Mouse (Mus musculus) midbrain, postnatal 0 days (tissue): Measurements from ENCODE around the gene Brd7. TPM values are rescaled to one million over a fixed set of nuclear protein-coding genes. Genes with fewer than 3 reads are reported as not detected.

Experiments used
- ATAC-seq: fragments of 200-750 bp; cut with Nextera tagmentation; 2 replicates; pipeline ENCODE4 v1.8.0; 2017; ENCODE audit warnings: moderate number of reproducible peaks, mild to moderate bottlenecking, moderate TSS enrichment, moderate library complexity; ENCODE audit not compliant: low FRiP score
- DNase-seq: peaks from one replicate; pipeline ENCODE4 v3.0.0-alpha.2; 2015; ENCODE audit warnings: low spot score
- H3K27ac ChIP-seq: fragments of 300-500 bp; sonication (generic); 2 replicates; pipeline ENCODE4 v1.5.1; 2014; ENCODE audit warnings: low read depth, mild to moderate bottlenecking, low read length, mixed read lengths
- H3K27me3 ChIP-seq: fragments of 300-500 bp; sonication (generic); 2 replicates; pipeline ENCODE4 v1.6.1; 2014; ENCODE audit warnings: low read length, control low read depth, mixed read lengths; ENCODE audit not compliant: insufficient read depth
- H3K36me3 ChIP-seq: fragments of 300-500 bp; sonication (generic); 2 replicates; pipeline ENCODE4 v1.6.1; 2014; ENCODE audit warnings: low read length, control low read depth, mixed read lengths; ENCODE audit not compliant: insufficient read depth
- H3K4me1 ChIP-seq: fragments of 300-500 bp; sonication (generic); 2 replicates; pipeline ENCODE4 v1.6.1; 2014; ENCODE audit warnings: mild to moderate bottlenecking, control low read depth, antibody characterized with exemption, low read length, mixed read lengths; ENCODE audit not compliant: insufficient read depth
- H3K4me2 ChIP-seq: fragments of 300-500 bp; sonication (generic); 2 replicates; pipeline ENCODE4 v1.6.1; 2014; ENCODE audit warnings: low read depth, mild to moderate bottlenecking, low read length, mixed read lengths; ENCODE audit not compliant: poor library complexity, severe bottlenecking
- H3K4me3 ChIP-seq: fragments of 300-500 bp; sonication (generic); 2 replicates; pipeline ENCODE4 v1.5.1; 2014; ENCODE audit warnings: low read depth, mild to moderate bottlenecking, low read length, moderate library complexity
- H3K9ac ChIP-seq: fragments of 300-500 bp; sonication (generic); replicated peaks from 2 replicates; pipeline ENCODE4 v1.6.1; 2014; ENCODE audit warnings: mild to moderate bottlenecking, low read length, moderate library complexity, mixed read lengths; ENCODE audit not compliant: poor library complexity, severe bottlenecking
- H3K9me3 ChIP-seq: fragments of 300-500 bp; sonication (generic); 2 replicates; pipeline ENCODE4 v1.6.1; 2016; ENCODE audit warnings: low read length, control low read depth
- CTCF ChIP-seq: IDR thresholded peaks from 2 replicates; pipeline ENCODE4 v1.5.1; 2016; ENCODE audit warnings: antibody characterized with exemption, mild to moderate bottlenecking
- WGBS: fragments of 180-500 bp; shearing (Covaris S2); extraction: QIAGEN DNeasy Blood & Tissue Kit; methylation state at CpG from one replicate; pipeline ENCODE4 v1.1.7; 2014; 5-methylcytosine and 5-hydroxymethylcytosine counted together
- polyA plus RNA-seq: library from polyadenylated mRNA; unstranded; fragments of >200 nt; fragmentation: Nextera tagmentation; extraction: Ambion mirVana; gene quantifications from 2 replicates; pipeline ENCODE4 v1.2.1, GENCODE M21; 2015
- total RNA-seq: library from RNA; depleted of rRNA; stranded (reverse); fragments of >200 nt; gene quantifications from 2 replicates; pipeline ENCODE4 v1.2.3, GENCODE M21; 2014

Brd7 gene
- total and polyA plus RNA-seq, 2 experiments from 2014 or later: 29.7 to 60.7 TPM

DNA sequence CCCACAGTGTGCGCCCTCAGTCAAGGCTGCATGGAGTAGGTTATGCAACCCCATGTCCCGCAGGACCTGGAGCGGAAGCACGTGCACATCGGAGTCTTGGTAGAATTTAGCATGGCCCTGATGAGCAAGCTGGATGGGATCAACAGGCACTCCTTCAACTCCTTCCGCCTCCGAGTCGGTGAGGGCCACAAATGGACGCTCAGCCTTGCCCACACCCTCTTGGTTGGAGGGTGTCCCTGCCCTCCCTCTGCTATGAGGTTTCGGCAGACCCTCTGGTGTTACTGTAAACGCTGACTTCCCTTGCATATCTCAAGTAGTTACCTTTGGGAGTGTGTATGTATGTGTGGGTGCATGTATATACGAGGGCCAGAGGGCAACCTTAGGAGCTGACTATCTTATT is 35.7 kb downstream of the Brd7 start:
- no peak for DNase-seq
- WGBS: 98% methylated on average over 12 of the region's 12 CpGs
- Histone ChIP-seq H3K27me3 (no peaks in the 10 kb centered on the region), H3K9ac (no peak overlapping the region), H3K4me3 (no peak overlapping the region), H3K9me3 (no peaks in the 10 kb centered on the region), H3K36me3 (peaks cover 31% of the 10 kb centered on the region), H3K27ac (no peak overlapping the region), H3K4me1 (no peaks in the 10 kb centered on the region), H3K4me2 (no peak overlapping the region)
- no peak for ATAC-seq
- no peak for TF ChIP-seq CTCF

DNA sequence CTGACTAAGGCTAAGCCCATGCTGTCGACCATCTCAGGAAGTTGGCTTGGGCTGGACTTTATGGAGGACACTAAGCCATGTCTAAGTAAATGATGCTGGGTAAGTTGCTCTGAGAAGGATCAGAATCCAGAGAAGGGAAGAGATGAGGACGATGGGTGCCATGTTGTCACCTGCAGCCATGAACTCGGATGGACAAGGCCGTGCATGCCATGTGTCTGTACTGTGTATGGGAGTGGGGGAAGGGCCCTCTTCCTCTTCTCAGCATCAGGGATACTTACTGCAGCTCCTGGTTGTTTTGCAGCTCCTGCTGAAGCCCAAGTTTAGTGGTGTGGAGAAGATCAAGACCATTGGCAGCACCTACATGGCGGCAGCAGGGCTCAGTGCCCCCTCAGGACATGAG is 36.2 kb downstream of the Brd7 start:
- Histone ChIP-seq H3K27ac (no peak overlapping the region), H3K4me2 (no peak overlapping the region), H3K4me3 (no peak overlapping the region), H3K9me3 (no peaks in the 10 kb centered on the region), H3K9ac (no peak overlapping the region), H3K36me3 (peaks cover 29% of the 10 kb centered on the region), H3K27me3 (no peaks in the 10 kb centered on the region), H3K4me1 (no peaks in the 10 kb centered on the region)
- no peak for ATAC-seq
- no peak for DNase-seq
- WGBS: 96% methylated on average over 5 of the region's 5 CpGs
- no peak for TF ChIP-seq CTCF

DNA sequence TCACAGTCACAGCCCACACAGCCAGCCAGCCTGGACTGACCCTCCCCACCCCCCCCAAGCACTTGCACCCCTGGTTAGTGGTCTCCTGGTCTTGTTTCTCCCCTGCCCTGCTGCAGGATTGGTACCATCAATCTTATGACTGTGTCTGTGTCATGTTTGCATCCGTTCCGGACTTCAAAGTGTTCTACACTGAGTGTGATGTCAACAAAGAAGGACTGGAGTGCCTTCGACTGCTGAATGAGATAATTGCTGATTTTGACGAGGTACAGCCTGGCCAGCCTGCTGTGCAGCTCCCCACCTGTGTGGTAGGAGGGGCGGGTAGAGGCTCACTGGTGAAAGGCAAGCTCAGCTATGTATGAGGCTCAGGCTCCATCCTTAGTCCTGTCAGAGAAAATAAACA is 36.7 kb downstream of the Brd7 start:
- DNase-seq (no peak), ATAC-seq (no peak)
- 72% methylated on average over 5 of the region's 5 CpGs for WGBS
- no peaks in the 10 kb centered on the region for H3K4me1 ChIP-seq
- H3K4me3 ChIP-seq: no peak overlapping the region
- no peaks in the 10 kb centered on the region for H3K9me3 ChIP-seq
- no peaks in the 10 kb centered on the region for H3K27me3 ChIP-seq
- TF ChIP-seq CTCF: no peak
- no peak overlapping the region for H3K9ac ChIP-seq
- no peak overlapping the region for H3K27ac ChIP-seq
- H3K4me2 ChIP-seq: no peak overlapping the region
- peaks cover 29% of the 10 kb centered on the region for H3K36me3 ChIP-seq

DNA sequence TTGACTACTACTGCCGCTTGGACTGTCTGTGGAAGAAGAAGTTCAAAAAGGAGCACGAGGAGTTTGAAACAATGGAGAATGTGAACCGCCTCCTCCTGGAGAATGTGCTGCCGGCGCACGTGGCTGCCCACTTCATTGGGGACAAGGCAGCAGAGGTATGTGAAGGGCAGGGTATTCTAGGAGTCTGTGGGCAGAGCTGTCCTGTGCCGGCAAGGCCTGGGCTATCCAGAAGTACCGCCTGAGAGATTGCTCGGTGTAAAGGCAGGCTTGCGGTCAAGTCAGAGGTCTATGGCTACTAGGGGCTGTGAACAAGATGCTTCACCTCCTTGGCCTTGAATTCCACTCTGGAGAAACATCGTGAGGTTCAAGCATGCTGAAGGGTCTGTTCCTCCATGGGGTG is 37.2 kb downstream of the Brd7 start:
- DNase-seq (no peak), ATAC-seq (no peak)
- Histone ChIP-seq H3K27ac (no peak overlapping the region), H3K4me2 (no peak overlapping the region), H3K27me3 (no peaks in the 10 kb centered on the region), H3K36me3 (peaks cover 29% of the 10 kb centered on the region), H3K9me3 (no peaks in the 10 kb centered on the region), H3K4me1 (no peaks in the 10 kb centered on the region), H3K4me3 (no peak overlapping the region), H3K9ac (no peak overlapping the region)
- WGBS: 90% methylated on average over 11 of the region's 11 CpGs
- TF ChIP-seq CTCF: no peak

DNA sequence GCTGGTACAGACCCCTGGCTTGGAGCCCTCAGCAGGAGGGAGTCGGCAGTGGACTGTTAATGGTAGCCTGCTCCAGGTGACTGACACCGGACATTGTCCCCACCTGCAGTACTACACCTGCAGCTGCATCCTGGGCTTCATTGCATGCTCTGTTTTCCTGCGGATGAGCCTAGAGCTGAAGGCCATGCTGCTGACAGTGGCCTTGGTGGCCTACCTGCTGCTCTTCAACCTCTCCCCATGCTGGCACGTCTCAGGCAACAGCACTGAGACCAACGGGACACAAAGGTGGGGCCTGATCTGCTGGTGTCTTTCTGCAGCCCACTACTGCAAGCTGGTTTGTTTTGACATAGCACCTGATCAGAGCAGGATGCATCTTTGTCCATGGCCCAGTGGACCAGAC is 38.5 kb downstream of the Brd7 start:
- no peak for DNase-seq
- Histone ChIP-seq H3K4me2 (no peak overlapping the region), H3K4me3 (no peak overlapping the region), H3K4me1 (no peaks in the 10 kb centered on the region), H3K9ac (no peak overlapping the region), H3K36me3 (peaks cover 17% of the 10 kb centered on the region), H3K9me3 (no peaks in the 10 kb centered on the region), H3K27ac (no peak overlapping the region), H3K27me3 (no peaks in the 10 kb centered on the region)
- WGBS: 92% methylated on average over 5 of the region's 5 CpGs
- TF ChIP-seq CTCF: no peak
- no peak for ATAC-seq

DNA sequence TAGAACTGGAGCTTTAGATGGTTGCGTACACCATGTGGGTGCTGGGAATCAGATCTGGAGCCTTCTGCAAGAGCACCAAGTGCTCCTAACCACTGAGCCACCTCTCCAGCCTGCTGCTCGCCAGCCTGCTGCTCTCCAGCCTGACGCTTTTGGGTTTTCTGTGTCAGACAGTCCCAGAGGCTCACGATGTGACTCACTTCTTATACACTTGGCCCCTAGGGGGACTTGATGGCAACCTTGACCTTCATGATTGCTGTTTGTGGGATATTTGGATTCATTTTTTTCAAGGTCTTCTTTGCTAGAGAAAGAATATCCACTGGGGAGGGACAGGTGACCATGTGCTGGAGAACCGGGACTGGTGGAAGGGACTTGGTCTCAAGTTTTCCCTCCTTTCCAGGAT is 40.6 kb downstream of the Brd7 start:
- Histone ChIP-seq H3K4me2 (no peak overlapping the region), H3K9me3 (no peaks in the 10 kb centered on the region), H3K27me3 (no peaks in the 10 kb centered on the region), H3K4me1 (no peaks in the 10 kb centered on the region), H3K4me3 (no peak overlapping the region), H3K9ac (no peak overlapping the region), H3K27ac (no peak overlapping the region), H3K36me3 (peaks cover 9% of the 10 kb centered on the region; the same call in 1 of the 2 replicates)
- 95% methylated on average over 5 of the region's 5 CpGs for WGBS
- DNase-seq (no peak), ATAC-seq (no peak)
- TF ChIP-seq CTCF: no peak
